Mouse (Mus musculus): Measurements from ENCODE around the gene Rbmx. TPM values are rescaled to one million over a fixed set of nuclear protein-coding genes. Genes with fewer than 3 reads are reported as not detected.

The Rbmx gene
- polyA plus RNA-seq, 1 experiment from 2014 or later: 27.4 TPM

DNA sequence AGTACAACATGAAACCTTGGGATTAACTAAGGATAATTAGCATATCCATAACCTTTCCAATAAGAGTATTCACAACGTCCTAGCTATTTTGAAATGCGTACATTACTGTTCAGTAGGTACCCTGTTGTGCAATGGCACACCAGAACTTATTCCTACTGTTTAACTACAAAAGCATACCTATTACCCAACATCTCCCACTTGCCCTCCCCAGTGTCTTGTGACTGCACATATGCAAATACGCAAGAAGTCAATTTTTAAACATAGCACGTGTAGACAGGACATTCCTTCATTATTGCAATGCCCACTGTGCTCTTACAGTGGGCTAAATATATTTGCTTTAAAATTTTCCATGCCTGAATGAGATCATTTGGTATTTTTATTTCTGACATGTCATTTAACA, 19.9 kb downstream of the Rbmx start:
- WGBS (ENCODE audit: insufficient replicate concordance): 61% methylated on average over 4 of the region's 4 CpGs
- H3K4me3 ChIP-seq (replicated peaks): no peak overlapping the region
- ATAC-seq (ENCODE audit: low read depth): no peak
- DNase-seq: no peak
- no peak overlapping the region for H3K4me2 ChIP-seq
- peaks cover 38% of the 10 kb centered on the region for H3K4me1 ChIP-seq (replicated peaks)
- no peaks in the 10 kb centered on the region for H3K9me3 ChIP-seq (replicated peaks)
- H3K27ac ChIP-seq: peak overlapping the region; percentile 85
- no peaks in the 10 kb centered on the region for H3K27me3 ChIP-seq
- peaks cover 13% of the 10 kb centered on the region for H3K36me3 ChIP-seq
- peak overlapping the region; percentile 36; the same call in 1 of the 2 replicates for H3K9ac ChIP-seq

DNA sequence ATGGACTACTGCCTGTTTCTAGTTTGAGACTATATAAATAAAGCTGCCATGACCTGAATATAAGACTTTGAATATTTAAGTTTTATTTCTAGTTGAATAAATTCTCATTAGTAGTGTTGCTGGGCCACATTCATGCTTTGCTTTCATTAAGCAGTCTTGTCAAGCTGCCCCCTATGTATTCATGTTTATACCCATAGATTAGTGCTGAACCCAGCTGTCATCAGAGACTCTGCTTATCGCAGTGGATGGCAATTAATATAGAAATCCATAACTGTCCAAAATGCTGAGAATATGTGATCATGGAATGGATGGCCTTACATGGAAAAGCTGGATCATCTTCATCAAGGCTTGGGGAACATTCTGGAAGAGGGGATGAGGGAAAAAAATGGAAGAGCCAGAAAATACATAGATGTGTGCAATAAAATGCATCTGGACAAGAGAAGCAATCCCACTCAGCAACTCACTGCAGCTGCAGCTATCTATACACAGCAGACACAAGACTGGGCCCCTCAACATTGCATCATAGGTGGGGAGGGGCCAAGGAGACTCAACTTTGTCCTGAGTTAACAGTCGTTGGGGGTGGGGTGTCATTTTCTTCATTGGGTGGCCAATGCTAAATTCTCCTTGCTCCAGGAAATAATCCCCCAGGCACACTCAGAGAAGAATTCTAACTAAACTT, 27.8 kb downstream of the Rbmx start:
- H3K27ac ChIP-seq: peak overlapping the region; percentile 93
- no peak overlapping the region for H3K4me3 ChIP-seq (replicated peaks)
- peak overlapping the region; percentile 39; the same call in 1 of the 2 replicates for H3K9ac ChIP-seq
- DNase-seq: peak; percentile 75
- peak overlapping the region; percentile 43 for H3K4me2 ChIP-seq
- H3K9me3 ChIP-seq (replicated peaks): no peaks in the 10 kb centered on the region
- H3K4me1 ChIP-seq (replicated peaks): peaks cover 34% of the 10 kb centered on the region
- 33% methylated on average over 2 of the region's 2 CpGs for WGBS (ENCODE audit: insufficient replicate concordance)
- ATAC-seq (ENCODE audit: low read depth): peak; percentile 98
- H3K36me3 ChIP-seq: no peaks in the 10 kb centered on the region
- no peaks in the 10 kb centered on the region for H3K27me3 ChIP-seq

- ATAC-seq (ENCODE audit: low read depth): no peak
- no peak overlapping the region for H3K27ac ChIP-seq
- H3K27me3 ChIP-seq: no peaks in the 10 kb centered on the region
- WGBS (ENCODE audit: insufficient replicate concordance): 52% methylated on average over 1 of the region's 1 CpGs
- DNase-seq: no peak
- H3K4me3 ChIP-seq (replicated peaks): no peak overlapping the region
- no peak overlapping the region for H3K9ac ChIP-seq
- H3K9me3 ChIP-seq (replicated peaks): no peaks in the 10 kb centered on the region
- peaks cover 19% of the 10 kb centered on the region for H3K4me1 ChIP-seq (replicated peaks)
- H3K4me2 ChIP-seq: no peak overlapping the region
- H3K36me3 ChIP-seq: no peaks in the 10 kb centered on the region
Measured at GRCm38 (mm10) chrX:57359316-57359715, 33.5 kb downstream of the Rbmx start.

GRCm38 (mm10) chrX:57339220-57339619, 53.6 kb downstream of the Rbmx start:
- Histone ChIP-seq H3K4me2 (peak overlapping the region; percentile 24; the same call in 1 of the 2 replicates), H3K36me3 (no peaks in the 10 kb centered on the region), H3K27ac (no peak overlapping the region), H3K27me3 (no peaks in the 10 kb centered on the region), H3K4me3 (replicated peaks) (no peak overlapping the region), H3K9ac (no peak overlapping the region), H3K9me3 (replicated peaks) (no peaks in the 10 kb centered on the region), H3K4me1 (replicated peaks) (no peaks in the 10 kb centered on the region; the same call in 1 of the 2 replicates)
- WGBS (ENCODE audit: insufficient replicate concordance): 53% methylated on average over 4 of the region's 4 CpGs
- DNase-seq (no peak), ATAC-seq (ENCODE audit: low read depth) (no peak)

DNA sequence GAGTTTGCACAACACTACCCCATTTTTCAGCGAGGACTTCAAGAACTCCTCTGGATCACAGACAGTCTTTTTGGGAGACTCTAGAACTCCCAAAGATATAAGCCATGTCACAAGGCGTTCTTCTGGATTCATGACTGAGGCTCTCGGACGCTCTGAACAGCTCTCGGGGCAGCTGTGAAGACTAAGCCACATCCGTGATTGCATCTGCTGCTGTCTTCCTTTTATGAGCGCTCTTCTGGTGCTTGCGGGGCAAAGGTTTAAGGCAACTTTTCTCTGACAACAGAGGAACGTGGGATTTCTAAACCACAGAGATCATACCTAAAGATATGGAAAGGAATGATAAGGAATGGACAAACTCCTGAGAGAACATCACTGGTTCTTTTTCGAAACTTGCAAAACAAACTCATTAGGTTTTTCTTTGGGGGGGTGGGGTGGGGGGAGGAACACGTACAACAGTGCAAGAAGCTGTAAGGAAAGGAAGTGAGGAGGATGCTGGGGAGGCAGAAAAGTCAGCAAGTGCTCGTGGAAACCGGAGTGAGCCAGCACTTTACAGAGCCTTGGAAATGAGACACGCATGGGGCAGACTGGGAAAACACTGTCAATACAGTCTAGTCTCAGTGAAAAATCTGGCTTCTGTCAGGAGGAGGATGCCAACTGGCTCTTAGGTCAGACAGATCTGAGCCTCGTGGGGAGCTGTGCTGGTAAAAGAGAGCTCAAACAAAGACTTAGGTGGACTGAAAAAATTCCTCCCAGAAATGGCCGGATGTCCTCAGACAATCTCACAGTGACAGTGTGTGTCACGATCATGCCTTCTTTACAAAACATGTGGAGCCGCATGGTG, 54.2 kb downstream of the Rbmx start, which contains the start of gene Arhgef6:
Arhgef6 (minus strand) TSS at position 359 of the 841 bp plus-strand sequence.
- H3K4me3 ChIP-seq (replicated peaks): no peak within 1 kb of the TSS
- no peak for ATAC-seq (ENCODE audit: low read depth)
- 26% methylated on average over 18 of the region's 18 CpGs for WGBS (ENCODE audit: insufficient replicate concordance)

DNA sequence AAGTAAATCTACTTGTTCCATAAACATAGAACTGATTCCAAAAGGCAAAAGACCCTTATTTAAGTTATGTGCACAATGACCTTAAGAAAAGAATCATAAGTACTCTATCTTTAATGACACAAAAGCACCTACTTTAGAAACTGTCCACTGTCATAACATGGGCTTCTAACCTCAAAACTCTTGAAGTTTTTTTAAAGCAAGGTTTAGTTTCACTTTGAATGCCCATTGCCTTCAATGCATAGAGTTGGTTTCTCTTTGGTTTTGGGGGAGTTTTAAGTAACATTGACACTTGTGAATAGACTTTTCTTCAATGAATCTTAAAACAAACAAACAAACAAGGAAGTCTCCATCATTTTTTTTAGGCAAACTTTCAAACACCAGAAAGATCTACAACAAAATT, 55.3 kb downstream of the Rbmx start:
- Histone ChIP-seq H3K36me3 (no peaks in the 10 kb centered on the region), H3K27ac (no peak overlapping the region), H3K9me3 (replicated peaks) (no peaks in the 10 kb centered on the region), H3K4me3 (replicated peaks) (no peak overlapping the region), H3K4me1 (replicated peaks) (no peaks in the 10 kb centered on the region; the same call in 1 of the 2 replicates), H3K9ac (no peak overlapping the region), H3K27me3 (no peaks in the 10 kb centered on the region), H3K4me2 (no peak overlapping the region)
- ATAC-seq (ENCODE audit: low read depth) (no peak), DNase-seq (no peak)

More for the DNA sequence above, 54.2 kb downstream of the Rbmx start, which contains the start of gene Arhgef6:
- Histone ChIP-seq H3K27ac (no peak within 1 kb of the TSS), H3K9me3 (replicated peaks) (no peaks in the 10 kb centered on the region), H3K4me2 (peak within 1 kb of the TSS; percentile 24), H3K27me3 (no peaks in the 10 kb centered on the region), H3K9ac (no peak within 1 kb of the TSS), H3K4me1 (replicated peaks) (no peaks in the 10 kb centered on the region; the same call in 1 of the 2 replicates), H3K36me3 (no peaks in the 10 kb centered on the region)
- DNase-seq: no peak

GRCm38 (mm10) chrX:57336958-57337357, 55.9 kb downstream of the Rbmx start:
- no peaks in the 10 kb centered on the region; the same call in 1 of the 2 replicates for H3K4me1 ChIP-seq (replicated peaks)
- H3K27ac ChIP-seq: no peak overlapping the region
- no peaks in the 10 kb centered on the region for H3K27me3 ChIP-seq
- H3K9ac ChIP-seq: no peak overlapping the region
- DNase-seq (no peak), ATAC-seq (ENCODE audit: low read depth) (no peak)
- H3K4me3 ChIP-seq (replicated peaks): no peak overlapping the region
- H3K9me3 ChIP-seq (replicated peaks): no peaks in the 10 kb centered on the region
- WGBS (ENCODE audit: insufficient replicate concordance): 49% methylated on average over 9 of the region's 9 CpGs
- H3K4me2 ChIP-seq: no peak overlapping the region
- no peaks in the 10 kb centered on the region for H3K36me3 ChIP-seq

GRCm38 (mm10) chrX:57335313-57335712, 57.5 kb downstream of the Rbmx start:
- Histone ChIP-seq H3K4me2 (no peak overlapping the region), H3K27me3 (no peaks in the 10 kb centered on the region), H3K4me3 (replicated peaks) (no peak overlapping the region), H3K9ac (no peak overlapping the region), H3K27ac (no peak overlapping the region), H3K36me3 (no peaks in the 10 kb centered on the region), H3K4me1 (replicated peaks) (no peaks in the 10 kb centered on the region; the same call in 1 of the 2 replicates), H3K9me3 (replicated peaks) (no peaks in the 10 kb centered on the region)
- WGBS (ENCODE audit: insufficient replicate concordance): 71% methylated on average over 6 of the region's 6 CpGs
- DNase-seq: no peak
- ATAC-seq (ENCODE audit: low read depth): no peak

Other genes with a start within 250 kb of the Rbmx start
- gene Cd40lg, start 180.9 kb downstream of the Rbmx start, polyA plus RNA-seq (2015; fragmentation: Nextera tagmentation; extraction: Ambion mirVana): not detected in 2 replicates
- 3.3 and 4.6 TPM in 2 replicates for gene Arhgef6, start 54.3 kb downstream of the Rbmx start, polyA plus RNA-seq (2015; fragmentation: Nextera tagmentation; extraction: Ambion mirVana)
- gene Gm364, start 16.1 kb upstream of the Rbmx start, polyA plus RNA-seq (2015; fragmentation: Nextera tagmentation; extraction: Ambion mirVana): not detected in 2 replicates
- not detected in 2 replicates for gene Gpr101, start 110.7 kb upstream of the Rbmx start, polyA plus RNA-seq (2015; fragmentation: Nextera tagmentation; extraction: Ambion mirVana)

Measured in liver, embryonic 13.5 days (tissue).